Mouse (Mus musculus) left cerebral cortex, postnatal 25 days (tissue): ENCODE measurements around the gene Dap. TPM values are rescaled to one million over a fixed set of nuclear protein-coding genes. Genes with fewer than 3 reads are reported as not detected.

ENCODE experiments used
- DNase-seq, 2 experiments: peaks; one replicate each; pipeline ENCODE4 v3.0.0; 2022; ENCODE audit warnings: low spot score in 2 of 2, mixed read lengths in 1 of 2
- intact Hi-C: fragments of 180-260 bp; cut with DNase I; formaldehyde crosslinking; loops from one replicate; pipeline ENCODE4 v1.15.1; 2025
- total RNA-seq, 2 experiments: library from RNA; stranded (reverse); gene quantifications; 2 replicates each; pipeline ENCODE4 v1.2.3; 2021

The Dap gene
- total RNA-seq, 2 experiments from 2014 or later, result 6.8 to 7.6 TPM

DNA sequence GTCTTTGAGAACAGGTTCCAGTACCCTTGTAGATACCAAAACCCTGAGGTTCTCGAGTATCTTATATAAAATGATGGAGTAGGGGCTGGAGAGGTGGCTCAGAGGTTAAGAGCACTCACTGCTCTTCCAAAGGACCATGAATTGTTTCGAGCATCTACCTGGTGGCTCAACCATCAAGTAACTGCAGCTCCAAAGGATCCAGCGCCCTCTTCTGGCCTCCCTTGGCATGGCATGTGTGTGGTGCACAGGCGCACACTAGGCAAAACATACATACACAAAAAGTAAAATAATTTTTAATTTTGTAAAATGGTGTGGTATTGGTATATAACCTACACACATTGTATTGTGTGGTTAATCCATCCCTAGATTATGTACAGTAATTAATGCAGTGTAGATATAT, 99.6 kb downstream of the Dap start:
- intact Hi-C loops, result loop anchor here (2.0 kb wide), 1 partner anchor 41 kb away; no protein-coding TSS in a partner anchor
- DNase-seq, result no peak

Other genes starting within 250 kb of the Dap start
- 10 to 100 TPM; 56.1 to 61.6 TPM for gene Ankrd33b, start 143.4 kb downstream of the Dap start, total RNA-seq
- 1 to 10 TPM in 1 of 2 experiments, under 1 TPM in 1; 0.82 to 2.1 TPM for gene Ropn1l, start 229.4 kb downstream of the Dap start, total RNA-seq